Mouse (Mus musculus) spleen, adult 12 weeks (tissue): ENCODE results near the gene CN725425.

Experiments
- DNase-seq: peaks from one replicate; pipeline ENCODE4 v3.0.0; 2022; ENCODE audit warnings: low spot score

CN725425 gene

DNA sequence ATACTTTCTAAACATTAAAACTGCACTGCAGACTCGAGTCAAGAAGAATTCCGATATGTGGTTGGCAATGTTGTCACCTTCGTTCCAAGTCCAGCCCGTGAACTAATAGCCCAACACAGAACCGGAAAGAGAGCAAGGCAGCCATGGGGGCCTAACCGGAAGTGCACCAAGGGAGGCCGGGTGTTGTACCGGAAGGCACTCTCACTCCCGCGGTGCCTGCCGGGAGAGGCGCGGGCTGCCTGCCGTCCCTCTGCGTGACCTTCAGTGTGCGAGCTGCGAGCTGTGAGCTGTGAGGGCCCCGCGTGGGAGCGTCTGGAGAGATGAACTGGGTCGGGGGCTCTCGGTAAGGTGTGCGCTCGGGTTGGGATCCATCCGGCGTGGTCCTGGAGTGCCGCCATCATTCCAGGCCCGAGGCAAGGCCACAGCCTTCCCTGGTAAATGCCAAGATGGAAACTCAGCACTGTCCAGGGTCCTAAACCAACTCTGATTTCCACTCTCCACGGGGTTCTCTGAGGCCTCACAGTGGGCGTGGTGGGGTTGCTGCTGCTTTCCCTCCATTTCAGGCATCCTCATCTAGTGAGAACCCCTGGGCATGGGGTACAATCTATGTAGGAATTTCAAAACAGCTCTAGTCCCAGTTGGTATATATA lies at the start of gene CN725425:
CN725425 (plus strand) TSS at position 239 of the 650 bp plus-strand sequence.
- no peak for DNase-seq

DNA sequence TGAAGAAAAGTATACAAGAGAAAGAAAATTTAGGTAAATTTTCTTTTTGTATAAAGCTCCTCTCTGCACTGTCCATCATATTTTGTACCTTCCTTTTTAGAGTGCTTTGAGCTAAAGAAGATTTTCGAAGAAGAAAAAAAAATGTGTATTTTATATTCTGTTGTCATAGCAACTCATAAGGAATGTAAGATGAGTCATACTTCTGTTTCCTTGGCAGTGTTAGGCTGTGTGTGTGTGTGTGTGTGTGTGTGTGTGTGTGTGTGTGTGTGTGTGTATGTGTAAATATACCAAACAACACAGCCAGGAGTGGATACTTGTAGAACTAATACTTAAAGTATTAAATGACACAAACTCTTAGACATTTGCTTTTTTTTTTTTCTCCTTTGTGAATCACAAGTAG lies 46.7 kb upstream of the CN725425 start:
- DNase-seq: no peak

- DNase-seq: no peak
These were observed 46.0 kb upstream of the CN725425 start for GRCm38 (mm10) chr15:91153311-91153710.

- DNase-seq: no peak
These were observed 38.1 kb upstream of the CN725425 start for GRCm38 (mm10) chr15:91161153-91161552.

- DNase-seq: no peak
These were observed 35.8 kb upstream of the CN725425 start for GRCm38 (mm10) chr15:91163454-91163853.

- no peak for DNase-seq
These were observed 34.3 kb upstream of the CN725425 start for GRCm38 (mm10) chr15:91165021-91165420.

DNA sequence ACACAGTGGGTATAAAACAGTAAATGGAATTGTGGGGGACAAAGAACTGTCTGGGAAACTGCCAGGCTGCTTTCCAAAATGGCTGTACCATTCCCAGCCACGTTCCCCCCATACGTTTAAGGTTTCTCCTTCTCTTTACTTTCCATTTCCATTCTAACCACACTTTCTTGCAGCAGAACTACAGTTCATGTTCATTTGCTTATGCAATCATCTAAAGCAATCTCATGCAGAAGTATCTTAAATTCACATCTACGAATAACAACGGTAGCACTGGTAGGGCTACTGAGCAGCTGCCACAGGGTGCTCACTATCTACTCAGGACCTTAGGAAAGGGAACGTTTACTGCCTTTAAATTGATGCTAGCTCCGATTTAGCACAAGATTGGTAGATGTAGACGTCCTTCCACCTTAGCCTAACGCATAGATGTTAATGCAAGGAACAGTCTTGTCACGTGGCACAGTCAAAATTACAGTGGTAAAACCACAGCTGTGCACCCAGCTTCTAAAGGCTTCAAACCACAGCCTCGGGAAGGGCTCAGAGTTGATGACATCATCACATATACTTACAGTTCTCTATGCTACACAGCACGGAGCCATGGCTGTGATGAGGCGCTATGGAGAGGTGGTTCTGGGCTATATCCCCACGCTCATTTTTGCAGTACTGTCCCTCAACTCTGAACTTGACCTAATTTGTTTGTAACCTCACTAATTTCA lies 31.3 kb upstream of the CN725425 start:
- no peak for DNase-seq

DNA sequence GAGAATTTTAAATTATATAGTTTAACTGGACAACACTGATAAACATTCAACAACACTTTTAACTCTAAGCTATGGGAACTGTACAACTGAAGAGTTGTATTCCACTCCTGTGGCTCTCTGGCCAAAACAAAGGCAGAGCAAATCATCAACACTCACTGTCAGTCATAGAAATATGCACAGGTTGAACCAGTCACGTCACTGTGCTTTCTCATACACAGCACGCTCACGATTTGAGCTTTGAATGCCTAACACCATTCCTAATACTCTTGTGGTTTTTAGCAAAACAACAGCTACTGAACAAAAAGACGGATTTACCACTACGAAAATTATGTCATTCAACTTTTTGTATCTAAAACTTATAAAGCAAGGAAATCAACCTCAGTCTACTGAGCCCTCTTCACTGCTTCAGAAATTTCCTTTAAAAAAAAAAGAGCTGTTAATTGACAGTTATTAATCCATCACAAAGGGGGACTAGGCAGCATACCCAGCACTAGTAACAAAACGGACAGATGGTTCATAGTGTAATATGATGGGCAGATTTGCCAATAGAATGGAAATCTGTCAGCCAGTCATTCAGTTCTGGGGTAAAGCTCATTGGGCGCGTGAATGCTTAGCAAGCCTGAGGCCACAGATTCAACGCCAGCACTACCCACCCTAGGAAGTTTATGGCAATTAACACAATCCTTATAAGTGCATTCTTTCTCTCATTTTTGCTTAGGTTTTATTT lies 28.5 kb upstream of the CN725425 start:
- DNase-seq: no peak

GRCm38 (mm10) chr15:91171332-91171731 lies 28.0 kb upstream of the CN725425 start:
- no peak for DNase-seq

- DNase-seq: no peak
These were observed 27.1 kb upstream of the CN725425 start for GRCm38 (mm10) chr15:91172193-91172592.

- no peak for DNase-seq
These were observed 20.5 kb upstream of the CN725425 start for GRCm38 (mm10) chr15:91178656-91179314.

- no peak for DNase-seq
These were observed 19.2 kb upstream of the CN725425 start for GRCm38 (mm10) chr15:91179911-91180622.

GRCm38 (mm10) chr15:91186358-91186757 lies 12.9 kb upstream of the CN725425 start:
- no peak for DNase-seq

- DNase-seq: no peak
These were observed 9.3 kb upstream of the CN725425 start for GRCm38 (mm10) chr15:91190026-91190425.

GRCm38 (mm10) chr15:91190519-91191207 lies 8.6 kb upstream of the CN725425 start:
- DNase-seq: no peak

GRCm38 (mm10) chr15:91191412-91192222 lies 7.7 kb upstream of the CN725425 start, which contains the start of gene Abcd2:
Gene Abcd2 (minus strand): TSS chr15:91191799.
- no peak for DNase-seq

GRCm38 (mm10) chr15:91192223-91192598 lies 7.1 kb upstream of the CN725425 start:
- DNase-seq: no peak

GRCm38 (mm10) chr15:91200833-91201232 lies 1.5 kb downstream of the CN725425 start:
- no peak for DNase-seq

DNA sequence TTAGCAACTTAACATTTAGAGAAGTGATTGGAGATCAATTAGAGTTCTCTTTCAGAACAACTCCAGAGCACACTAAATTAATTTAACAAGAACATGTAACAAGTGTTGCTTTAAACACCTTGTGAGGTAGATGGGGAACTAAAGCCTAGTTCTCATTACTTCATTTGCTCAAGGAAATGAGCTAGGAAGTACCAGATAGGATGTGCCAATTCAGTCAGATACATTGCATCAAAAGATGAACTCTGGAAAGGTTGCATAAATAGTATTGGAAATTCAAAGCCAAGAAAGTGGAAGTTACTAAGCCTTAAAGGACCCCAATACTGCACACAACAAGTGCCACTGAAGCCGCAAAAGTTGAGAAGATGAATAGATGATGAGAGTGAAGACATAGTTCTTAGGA lies 3.2 kb downstream of the CN725425 start:
- no peak for DNase-seq

GRCm38 (mm10) chr15:91203521-91203920 lies 4.2 kb downstream of the CN725425 start:
- no peak for DNase-seq
